Mouse (Mus musculus) ovary, postnatal 36 days (tissue): Measurements from ENCODE around the gene Akt2.
"Not testable (repeated sequence)": the region's sequence is repeated elsewhere in the genome, so short reads cannot be mapped to it uniquely, and the experiment has no call there.

Source experiments
- DNase-seq: peaks from one replicate; pipeline ENCODE4 v3.0.0; 2022; ENCODE audit warnings: low spot score, mixed read lengths

The Akt2 gene

DNA sequence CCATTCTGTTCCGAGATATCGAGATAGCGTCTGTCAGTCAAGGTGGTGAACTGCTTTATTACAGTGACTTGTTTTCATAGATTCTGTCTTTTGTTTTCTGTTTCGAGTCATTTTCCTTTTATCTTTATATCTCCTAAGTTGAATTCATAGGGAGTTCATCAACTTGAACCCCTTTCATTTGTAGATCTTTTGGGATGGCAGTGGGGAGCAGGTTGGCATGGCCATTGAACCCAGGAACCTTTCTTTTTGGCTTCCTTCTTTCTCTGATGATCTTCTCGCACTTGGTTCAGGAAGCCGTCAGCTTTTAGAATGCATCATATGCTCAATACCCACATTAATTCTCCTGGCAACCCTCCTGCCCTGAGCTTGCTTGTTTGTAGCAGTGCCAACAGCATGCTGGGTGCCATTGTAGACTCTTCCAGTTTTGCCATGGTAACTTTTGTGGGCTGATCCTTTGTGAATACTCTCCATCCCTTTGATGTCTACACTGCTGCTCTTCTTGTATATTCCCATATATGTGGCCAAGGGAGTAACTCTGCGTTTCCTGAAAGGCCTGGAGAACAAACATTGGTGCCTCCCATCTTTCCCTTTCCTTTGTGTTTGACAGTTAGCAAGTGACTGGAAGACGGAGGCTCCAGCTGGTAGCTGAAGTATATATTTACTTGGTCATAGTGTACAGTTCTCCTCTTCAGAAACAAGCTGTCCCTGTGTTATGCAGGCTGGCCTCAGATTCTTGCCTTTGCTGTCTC lies 22.6 kb downstream of the Akt2 start:
- DNase-seq, result no peak

DNA sequence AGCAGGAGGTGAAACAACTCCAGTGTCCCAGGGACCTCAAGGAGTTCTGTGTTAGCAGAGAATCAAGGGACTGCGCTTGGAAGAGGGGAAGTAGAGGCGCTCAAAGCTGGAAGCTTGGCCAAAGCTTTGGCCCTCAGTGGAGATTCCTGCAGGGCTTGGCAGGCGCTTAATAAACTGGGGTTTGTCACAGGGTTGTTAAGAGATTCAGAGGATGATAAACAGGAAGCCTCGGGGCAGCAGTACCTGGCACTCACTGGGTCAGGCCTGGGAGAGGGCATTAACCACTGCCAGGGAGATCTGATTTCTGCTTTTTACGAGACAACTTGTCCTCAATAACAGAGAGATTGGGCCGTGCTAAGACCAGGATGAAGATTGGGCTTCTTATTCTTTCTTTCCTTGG lies 29.7 kb downstream of the Akt2 start:
- DNase-seq, result no peak

DNA sequence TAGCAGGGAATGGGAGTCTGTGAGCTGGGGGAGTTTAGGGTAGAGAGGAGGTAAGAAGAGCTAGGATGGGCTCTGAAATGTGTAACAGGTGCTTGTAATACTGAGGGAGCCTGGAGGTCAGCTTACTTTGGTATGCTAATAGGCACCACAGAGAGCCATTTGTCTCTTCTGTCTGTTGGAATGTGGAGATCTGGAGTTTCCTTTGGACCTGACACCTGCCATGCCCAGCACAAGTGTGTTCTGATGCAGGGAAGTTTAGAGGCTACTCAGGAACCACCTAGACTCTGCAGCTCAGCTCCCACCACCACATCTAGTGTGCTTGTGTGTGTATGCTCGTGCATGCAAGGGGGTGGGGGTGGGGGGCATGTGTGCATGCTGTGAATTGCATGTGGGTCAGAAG lies 30.9 kb downstream of the Akt2 start:
- DNase-seq, result no peak

DNA sequence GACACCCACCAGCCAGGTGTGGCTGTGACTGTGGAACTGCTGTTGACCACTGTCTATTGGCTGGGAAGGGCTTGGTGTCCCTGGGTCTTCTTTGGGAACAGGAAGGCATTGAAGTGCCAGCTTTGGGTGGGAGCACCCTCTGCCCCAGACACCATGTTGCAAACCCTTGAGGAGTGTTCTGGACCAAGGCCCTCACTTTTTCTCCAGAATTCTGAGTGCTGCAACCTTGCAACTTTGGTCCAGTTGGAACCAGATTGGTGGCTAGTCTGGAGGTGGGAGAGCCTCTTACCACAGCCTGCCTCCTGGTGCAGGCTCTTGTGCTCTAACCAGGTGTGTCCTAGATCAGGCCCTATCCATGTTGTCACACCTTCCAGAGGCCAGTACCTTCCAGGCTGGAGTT lies 33.6 kb downstream of the Akt2 start:
- no peak for DNase-seq

DNA sequence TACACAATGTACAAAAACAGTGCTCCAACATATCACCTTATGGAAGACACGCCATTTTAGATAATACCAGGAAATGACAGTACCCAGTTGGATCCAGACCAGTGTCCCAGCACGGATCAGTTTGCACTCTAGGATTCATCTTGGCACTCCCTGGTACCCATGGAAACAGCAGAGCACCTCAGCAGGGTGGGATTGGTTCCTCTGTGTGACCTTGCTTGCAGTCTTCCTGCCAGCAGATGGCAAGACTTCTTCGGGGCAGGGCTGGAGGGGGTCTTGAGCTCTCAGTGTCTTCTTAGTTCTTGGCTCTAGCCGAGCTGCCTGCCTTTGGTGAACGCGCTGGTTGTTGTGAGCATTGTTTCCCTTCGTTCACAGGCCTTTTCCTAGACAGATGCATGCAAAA lies 36.4 kb downstream of the Akt2 start:
- DNase-seq, result no peak

DNA sequence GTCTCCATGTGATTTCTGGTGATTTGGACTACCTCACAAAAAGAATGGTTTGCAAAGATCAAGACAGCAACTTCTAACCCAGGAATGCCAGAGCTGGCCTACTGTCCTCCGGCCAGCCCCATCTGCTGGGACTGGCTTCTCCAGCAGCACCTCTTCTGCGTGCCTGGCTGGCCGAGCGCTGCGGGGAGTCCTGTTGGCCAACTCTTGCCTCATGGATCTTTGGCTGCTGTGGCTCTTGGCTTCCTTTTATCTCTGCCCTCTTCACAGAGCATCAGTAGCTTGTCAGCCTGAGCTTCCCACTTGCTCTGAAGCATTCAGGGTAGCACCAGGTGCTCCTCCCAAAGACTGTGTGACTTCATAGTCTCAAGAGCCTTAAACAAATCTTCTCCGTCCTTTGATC lies 36.8 kb downstream of the Akt2 start:
- DNase-seq, result no peak

DNA sequence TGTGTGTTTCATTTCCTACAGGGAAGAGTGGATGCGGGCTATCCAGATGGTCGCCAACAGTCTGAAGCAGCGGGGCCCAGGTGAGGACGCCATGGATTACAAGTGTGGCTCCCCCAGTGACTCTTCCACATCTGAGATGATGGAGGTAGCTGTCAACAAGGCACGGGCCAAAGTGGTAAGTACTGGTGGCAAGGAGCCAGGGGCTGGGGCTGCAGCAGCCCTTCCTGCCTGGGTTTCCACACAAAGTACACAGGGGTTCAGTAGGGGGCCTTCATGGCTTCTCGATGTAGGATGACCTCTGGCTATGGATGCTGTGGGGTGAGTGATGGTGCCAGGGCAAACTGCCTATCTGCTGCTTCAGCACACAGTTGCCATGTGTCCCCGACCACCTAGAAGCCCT lies 37.5 kb downstream of the Akt2 start:
- DNase-seq, result not testable (repeated sequence)

DNA sequence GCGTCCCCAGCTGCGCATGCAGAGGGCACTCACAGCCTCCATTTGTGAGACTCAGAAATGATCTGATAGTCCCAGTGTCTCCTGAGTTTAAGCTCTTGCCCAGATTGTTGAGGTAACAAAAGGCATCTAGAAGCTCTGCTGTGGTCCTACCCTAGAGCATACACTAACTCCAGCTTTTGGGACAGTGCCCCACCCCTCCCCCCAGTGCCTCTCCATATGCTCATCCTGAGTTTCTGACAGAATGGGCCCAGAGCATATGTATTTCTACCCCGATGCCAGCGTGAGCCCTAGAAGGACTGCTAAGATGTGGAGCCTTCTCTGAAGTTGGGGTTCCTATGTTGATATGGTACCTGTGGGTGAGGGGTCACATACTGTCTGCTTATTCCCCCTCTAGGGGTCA lies 40.1 kb downstream of the Akt2 start:
- DNase-seq, result no peak

DNA sequence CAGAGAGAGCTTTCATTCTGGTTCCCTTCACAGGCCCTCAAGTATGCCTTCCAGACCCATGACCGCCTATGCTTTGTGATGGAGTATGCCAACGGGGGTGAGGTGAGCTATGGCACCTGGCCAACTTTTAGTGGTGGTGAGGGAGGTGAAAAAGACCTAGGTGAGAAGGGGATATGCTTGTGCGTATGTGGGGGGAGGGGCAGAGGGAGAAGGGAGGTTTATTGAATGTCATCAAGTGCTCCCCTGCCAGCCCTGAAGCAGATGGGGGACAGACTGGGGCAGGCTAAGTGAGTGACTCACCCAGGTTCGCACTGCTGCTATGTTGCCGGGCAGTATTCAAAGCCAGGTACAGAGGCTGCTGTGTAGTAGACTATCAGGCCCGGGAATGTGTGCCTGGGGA lies 41.8 kb downstream of the Akt2 start:
- DNase-seq, result no peak

DNA sequence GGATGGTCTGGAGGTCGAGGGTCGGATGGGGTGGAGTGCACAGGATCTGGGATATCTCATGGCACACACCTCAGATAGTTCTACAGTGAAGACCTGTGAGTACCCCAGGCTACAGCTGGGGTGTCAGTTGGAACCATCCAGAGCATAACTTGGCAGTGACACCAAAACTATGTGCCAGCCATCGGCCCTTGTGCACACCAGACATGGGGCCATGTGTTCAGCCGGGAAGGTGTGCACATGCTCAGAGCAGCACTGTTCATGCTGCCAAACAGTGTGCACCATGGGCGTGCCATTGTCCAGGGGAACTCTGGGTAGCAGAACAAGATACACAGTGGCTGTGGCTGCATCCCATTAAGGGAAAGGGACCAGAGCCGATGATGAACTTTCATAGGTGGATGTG lies 43.3 kb downstream of the Akt2 start:
- DNase-seq, result no peak

DNA sequence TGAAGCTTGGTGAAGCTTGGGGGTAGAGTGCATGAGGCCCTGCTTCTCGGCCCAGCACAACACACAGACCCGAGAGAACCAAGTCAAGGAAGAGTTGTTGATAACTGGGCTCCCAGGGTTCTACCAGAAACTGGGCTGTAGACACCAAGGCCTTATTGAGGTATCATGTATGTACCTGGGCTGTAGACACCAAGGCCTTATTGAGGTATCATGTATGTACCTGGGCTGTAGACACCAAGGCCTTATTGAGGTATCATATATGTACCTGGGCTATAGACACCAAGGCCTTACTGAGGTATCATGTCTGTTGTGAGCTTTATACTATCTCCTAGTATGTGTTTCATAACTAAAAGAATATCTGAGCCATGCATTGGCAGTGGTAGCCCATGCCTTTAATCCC lies 43.7 kb downstream of the Akt2 start:
- not testable (repeated sequence) for DNase-seq

DNA sequence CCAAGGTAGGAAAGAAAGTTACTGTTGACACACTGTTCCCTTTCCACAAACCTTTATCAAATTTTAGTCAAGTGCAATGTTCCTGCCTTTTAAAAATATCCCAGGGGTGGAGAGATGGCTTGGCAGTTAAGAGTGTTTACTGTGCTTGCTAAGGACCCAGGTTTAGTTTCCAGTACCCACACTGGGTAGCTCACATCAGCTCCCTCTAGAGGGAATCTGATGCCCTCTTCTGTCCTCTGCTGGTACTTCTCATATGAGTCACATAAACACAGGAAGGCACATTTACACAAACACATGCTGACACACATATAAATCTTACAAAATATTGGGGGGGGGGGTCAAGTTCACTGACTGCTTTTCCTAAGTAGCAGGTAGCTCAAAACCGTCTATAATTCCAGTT lies 53.1 kb downstream of the Akt2 start:
- no peak for DNase-seq

DNA sequence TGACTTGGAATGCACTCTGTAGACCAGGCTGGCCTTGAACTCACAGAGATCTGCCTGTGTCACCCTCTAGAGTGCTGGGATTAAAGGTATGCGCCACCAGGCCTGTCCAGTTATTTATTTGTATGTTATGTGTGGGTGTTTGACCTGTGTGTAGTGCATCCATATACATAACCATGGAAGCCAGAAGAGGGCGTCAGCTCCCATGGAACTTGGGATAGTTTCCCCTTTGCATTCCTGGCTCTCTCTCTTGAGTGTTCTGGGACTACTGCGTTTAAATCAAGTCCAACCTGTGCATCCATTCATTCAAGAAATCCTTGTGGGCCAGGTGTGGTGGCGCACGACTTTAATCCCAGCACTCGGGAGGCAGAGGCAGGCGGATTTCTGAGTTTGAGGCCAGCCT lies 55.2 kb downstream of the Akt2 start:
- DNase-seq, result no peak

DNA sequence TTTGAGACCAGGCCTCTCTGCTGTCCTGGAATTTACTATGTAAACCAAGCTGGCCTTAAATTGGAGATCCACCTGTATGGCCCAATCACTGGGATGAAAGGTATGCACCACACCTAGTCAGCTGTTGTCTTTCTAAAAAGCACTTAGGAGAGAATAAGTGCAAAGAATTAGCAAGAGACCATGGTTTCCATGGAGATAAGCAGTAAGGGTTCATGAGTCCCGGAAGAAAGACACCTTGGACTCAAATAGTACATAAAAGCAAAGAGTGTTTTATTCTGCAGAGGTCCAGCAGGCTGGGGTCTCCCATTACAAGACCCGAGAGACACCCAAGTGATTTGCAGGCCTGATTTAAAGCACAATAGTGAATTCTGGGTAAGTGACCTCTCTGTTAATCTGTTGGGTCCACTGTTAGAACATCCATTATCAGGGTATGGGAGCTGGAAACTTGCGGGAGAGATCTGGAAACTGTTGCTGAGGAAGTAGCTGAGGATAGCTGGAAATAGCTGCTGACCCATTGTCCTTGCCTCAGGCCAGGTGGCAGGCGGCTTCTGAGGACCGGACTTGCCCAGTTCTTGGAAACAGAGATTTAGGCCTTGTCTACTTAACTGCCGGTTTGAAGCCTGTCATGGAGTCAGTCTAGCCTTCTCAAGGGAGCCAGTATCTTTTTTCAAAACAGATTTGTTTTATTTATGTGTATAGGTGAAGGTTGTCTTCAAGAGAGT lies 56.1 kb downstream of the Akt2 start:
- no peak for DNase-seq

DNA sequence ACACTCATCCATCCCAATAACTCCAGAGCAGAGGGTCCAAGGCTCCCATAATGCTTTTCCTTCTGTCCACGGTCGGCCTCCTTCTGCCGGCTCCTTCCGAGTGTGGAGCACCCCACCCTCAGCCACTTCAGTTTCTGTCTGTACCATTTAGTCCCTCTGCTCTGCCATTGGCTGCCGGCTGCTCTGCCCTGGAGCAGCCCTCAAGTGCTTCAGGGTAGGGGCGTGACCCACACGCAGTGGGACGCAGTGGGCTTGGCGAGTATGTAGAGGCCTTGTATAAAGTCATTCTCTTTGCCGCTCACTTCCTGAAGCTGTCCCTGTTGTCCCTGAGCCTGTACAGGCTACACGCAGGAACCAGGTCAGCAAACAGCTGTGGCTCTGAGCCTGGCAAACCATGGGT lies 58.4 kb downstream of the Akt2 start:
- no peak for DNase-seq

DNA sequence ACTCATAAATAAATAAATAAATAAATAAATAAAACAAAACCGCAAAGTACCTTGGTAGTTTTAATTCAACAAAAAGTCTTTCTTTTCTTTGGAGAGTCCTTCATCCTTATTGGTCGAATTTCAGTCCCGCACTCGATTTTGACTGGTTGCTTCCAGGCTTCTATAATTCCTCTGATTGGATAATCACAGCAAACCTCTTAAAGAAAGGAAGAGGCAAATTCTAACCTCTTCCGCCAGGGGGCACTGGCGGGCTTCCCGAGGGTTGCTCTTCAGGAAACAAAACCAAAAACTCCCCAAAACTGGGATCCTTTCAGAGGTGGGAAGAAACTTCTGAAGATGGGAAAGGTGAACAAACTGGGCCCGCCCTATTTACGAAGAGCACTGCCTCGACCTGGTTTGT lies 59.6 kb downstream of the Akt2 start:
- peak; percentile 71 for DNase-seq

DNA sequence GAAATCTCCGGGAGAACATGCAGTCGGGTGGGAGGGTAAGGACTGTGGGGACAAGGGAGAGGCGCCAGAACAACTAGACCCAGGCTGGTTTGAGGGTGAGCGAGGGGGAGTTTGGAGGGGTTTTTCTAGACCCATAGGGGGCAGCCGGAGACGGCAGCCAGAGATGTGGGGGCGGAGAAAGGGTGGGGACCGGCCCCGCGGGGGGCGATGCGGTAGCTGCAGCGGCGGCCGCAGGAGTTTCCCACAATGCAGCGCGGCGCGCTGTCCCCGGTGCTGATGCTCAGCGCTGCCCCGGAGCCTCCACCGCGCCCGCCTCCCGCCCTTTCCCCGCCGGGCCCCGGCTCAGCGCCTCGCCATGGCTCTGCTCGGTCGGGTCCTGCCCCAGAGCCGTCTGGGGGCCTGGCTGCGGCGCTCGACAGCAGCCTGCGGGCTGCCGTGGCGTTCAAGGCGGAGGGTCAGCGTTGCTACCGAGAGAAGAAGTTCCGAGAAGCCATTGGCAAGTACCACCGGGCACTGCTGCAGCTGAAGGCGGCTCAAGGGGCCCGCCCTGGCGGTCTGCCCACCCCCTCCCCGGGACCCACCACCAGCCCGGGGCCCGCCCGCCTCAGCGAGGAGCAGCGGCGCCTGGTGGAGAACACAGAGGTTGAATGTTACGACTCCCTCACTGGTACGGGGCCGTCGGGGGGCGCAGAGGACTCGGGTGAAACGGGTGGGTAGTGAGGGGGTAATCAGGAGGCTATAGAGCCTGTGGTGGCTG lies 62.5 kb downstream of the Akt2 start, which contains the start of gene Ttc9b:
Gene Ttc9b (plus strand): TSS at position 235 of the 757 bp plus-strand sequence.
- peak; percentile 61 for DNase-seq

DNA sequence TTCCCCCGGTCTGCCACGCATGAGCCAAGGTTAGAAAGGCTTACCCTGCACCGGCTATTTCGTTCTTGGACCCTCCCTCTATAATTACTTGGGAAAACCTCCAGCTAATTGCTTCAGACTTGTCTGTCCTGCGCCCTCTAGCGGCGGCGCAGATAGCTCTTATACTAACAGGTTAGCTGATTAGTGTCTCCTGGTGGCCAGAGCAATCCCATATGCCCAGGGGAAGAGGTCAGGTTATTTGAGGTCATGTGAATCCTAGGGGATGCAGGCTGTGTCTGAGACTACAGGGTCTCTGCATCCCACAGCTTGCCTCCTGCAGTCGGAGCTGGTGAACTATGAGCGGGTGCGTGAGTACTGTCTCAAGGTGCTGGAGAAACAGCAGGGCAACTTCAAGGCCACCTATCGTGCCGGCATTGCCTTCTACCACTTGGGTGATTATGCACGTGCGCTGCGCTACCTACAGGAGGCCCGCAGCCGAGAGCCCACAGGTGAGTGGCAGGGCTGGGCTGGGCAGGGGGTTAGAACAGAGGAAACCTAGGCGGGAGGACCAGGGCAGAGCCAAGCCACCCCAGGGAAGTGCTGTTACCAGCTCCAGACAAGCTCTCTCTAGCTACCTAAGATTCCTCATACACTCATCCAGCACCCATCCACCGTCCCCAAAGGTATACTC lies 63.4 kb downstream of the Akt2 start:
- no peak for DNase-seq

DNA sequence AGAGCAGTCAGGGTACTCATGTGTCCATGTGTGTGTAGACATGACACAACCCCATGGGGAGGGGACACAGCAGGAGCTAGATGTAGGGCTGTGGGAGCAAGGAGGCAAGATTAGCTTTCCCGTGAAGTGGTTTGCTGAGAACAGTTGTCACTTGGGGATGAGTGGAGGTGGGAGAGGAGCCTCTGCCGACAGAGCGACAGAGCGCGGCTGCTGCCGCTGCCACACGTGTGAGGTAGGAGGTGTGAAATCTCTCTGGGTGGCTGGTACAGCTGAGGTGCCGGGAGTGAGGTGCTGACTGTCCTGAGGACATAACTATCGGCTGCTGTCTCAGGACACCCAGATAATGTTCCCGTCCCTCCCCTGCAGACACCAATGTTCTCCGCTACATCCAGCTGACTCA lies 64.2 kb downstream of the Akt2 start:
- DNase-seq, result no peak

DNA sequence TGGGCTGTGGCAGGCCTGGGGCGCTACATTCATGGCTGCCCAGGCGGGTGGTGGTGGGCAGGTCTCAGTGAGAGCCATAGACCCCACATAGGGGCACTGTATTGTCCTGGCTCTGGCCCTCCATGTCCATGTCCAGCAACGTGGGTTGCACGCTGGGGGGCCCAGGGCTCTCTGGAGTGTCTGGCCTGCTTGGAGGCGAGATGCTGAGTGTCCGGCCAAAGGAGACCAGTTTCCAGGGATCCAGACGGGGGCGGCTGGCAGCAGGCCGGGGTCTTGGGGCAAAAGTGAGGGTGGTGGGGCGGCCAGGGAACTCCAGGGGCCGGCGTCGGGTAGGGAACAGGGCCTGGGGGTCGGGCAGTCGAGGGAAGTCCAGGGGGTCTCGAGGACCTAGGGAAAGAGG lies 65.2 kb downstream of the Akt2 start:
- no peak for DNase-seq

DNA sequence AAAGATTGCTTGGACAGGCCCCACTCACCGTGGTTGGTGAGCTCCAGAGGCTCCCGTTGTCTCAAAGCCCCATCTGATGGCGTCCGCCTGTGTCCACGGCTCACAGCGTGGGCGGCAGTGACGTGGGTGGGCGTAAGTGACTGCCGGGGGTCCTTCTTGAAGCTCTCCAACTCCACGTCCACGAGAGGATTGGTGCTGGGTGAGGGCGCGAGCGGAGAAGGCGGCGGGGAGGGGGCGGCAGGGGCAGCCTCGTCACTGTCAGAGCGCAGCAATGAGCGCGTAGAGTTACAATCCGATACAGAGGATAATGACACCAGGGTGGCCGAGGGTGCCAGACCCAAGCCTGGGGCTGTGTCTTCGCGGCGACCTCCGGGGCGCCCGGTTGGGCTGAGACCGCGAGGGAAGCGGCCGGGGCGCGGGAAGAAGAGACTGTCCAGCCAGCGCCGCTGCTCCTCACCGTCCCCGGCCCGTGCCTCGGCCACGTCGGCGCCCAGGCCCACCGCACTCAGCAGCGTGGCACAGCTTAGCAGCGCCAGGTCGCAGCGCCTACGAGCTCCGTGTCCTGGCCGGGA lies 66.6 kb downstream of the Akt2 start:
- DNase-seq, result no peak
